In genomic region chr5:149202941-149203340, GRCm38 (mm10) we compare ENCODE assay signal across 12 mouse cellular contexts. TPM values are rescaled to one million over a fixed set of nuclear protein-coding genes. Genes with fewer than 3 reads are reported as not detected.
A peak's percentile ranks its signal among the peaks of the same experiment; 100 is the strongest.
DNase-seq lines count a peak whose midpoint lies in the region; ATAC-seq and TF ChIP-seq lines count a peak whose summit lies in the region.
"Had no signal": no experiment of that assay in that cellular context is flagged by ENCODE, and none has a peak within 500 bp of the region (broad histone marks: within the 10 kb centered on the region; RNA-seq: fewer than 3 reads in every experiment).

No protein-coding gene starts in this region.

- peaks cover 32% of the 10 kb centered on the region for H3K36me3 ChIP-seq in liver, adult 2 months (ENCODE audit: control insufficient read depth, insufficient read depth, low read length)
- H3K36me3 ChIP-seq in megakaryocyte, embryonic 14.5 days (replicated peaks; ENCODE audit: low read length) = peaks cover 89% of the 10 kb centered on the region
- H3K36me3 ChIP-seq in hindbrain, embryonic 12.5 days = peaks cover 61% of the 10 kb centered on the region
- peaks cover 33% of the 10 kb centered on the region for H3K36me3 ChIP-seq in midbrain, postnatal 0 days (ENCODE audit: insufficient read depth, low read length)

- peaks cover 11% of the 10 kb centered on the region for H3K4me1 ChIP-seq in liver, adult 2 months (ENCODE audit: control insufficient read depth, insufficient read depth, low read length)
- H3K4me1 ChIP-seq in megakaryocyte, embryonic 14.5 days = peaks cover 78% of the 10 kb centered on the region
- H3K4me1 ChIP-seq in hindbrain, embryonic 12.5 days = peaks cover 8% of the 10 kb centered on the region; the same call in 1 of the 2 replicates
- H3K4me1 ChIP-seq in midbrain, postnatal 0 days (ENCODE audit: insufficient read depth, low read length) = no peaks in the 10 kb centered on the region

- H3K79me2 ChIP-seq in liver, adult 2 months (ENCODE audit: control insufficient read depth, insufficient read depth, low read length) = peaks cover 5% of the 10 kb centered on the region; the same call in 1 of the 2 replicates

- no peak overlapping the region for H3K9ac ChIP-seq in liver, adult 2 months (ENCODE audit: low read depth, low read length)
- no peak overlapping the region for H3K9ac ChIP-seq in hindbrain, embryonic 12.5 days
- H3K9ac ChIP-seq in midbrain, postnatal 0 days (replicated peaks; ENCODE audit: low read length, poor library complexity, severe bottlenecking) = no peak overlapping the region
- H3K9ac ChIP-seq: heart, embryonic 13.5 days had no signal

- no peak for TF ChIP-seq POLR2A in liver, adult 2 months (IDR thresholded peaks at IDR 0.05; ENCODE audit: extremely low read depth, insufficient read depth, low read length)

- no peak for TF ChIP-seq CTCF in liver, adult 2 months (IDR thresholded peaks at IDR 0.05; ENCODE audit: low read depth, low read length)
- TF ChIP-seq CTCF in midbrain, postnatal 0 days (IDR thresholded peaks at IDR 0.05) = no peak

- no peaks in the 10 kb centered on the region for H3K27me3 ChIP-seq in liver, adult 2 months (ENCODE audit: control insufficient read depth, insufficient read depth, low read length)
- no peaks in the 10 kb centered on the region for H3K27me3 ChIP-seq in megakaryocyte, embryonic 14.5 days (replicated peaks)
- H3K27me3 ChIP-seq in hindbrain, embryonic 12.5 days = no peaks in the 10 kb centered on the region
- H3K27me3 ChIP-seq in midbrain, postnatal 0 days (ENCODE audit: insufficient read depth, low read length) = no peaks in the 10 kb centered on the region
- H3K27me3 ChIP-seq: heart, embryonic 13.5 days had no signal

- H3K4me2 ChIP-seq in hindbrain, embryonic 12.5 days (replicated peaks) = no peak overlapping the region
- H3K4me2 ChIP-seq in midbrain, postnatal 0 days (ENCODE audit: low read depth, low read length, poor library complexity, severe bottlenecking) = no peak overlapping the region
- H3K4me2 ChIP-seq: heart, embryonic 13.5 days had no signal

- WGBS in liver, adult 2 months = 83% methylated on average over 5 of the region's 5 CpGs
- WGBS in hindbrain, embryonic 12.5 days = 83% methylated on average over 5 of the region's 5 CpGs
- 81% methylated on average over 5 of the region's 5 CpGs for WGBS in midbrain, postnatal 0 days

- H3K4me3 ChIP-seq in liver, adult 2 months (ENCODE audit: insufficient read depth, low read depth, low read length) = no peak overlapping the region
- H3K4me3 ChIP-seq in megakaryocyte, embryonic 14.5 days (replicated peaks) = peak overlapping the region; percentile 29
- H3K4me3 ChIP-seq in hindbrain, embryonic 12.5 days = no peak overlapping the region
- no peak overlapping the region for H3K4me3 ChIP-seq in midbrain, postnatal 0 days (ENCODE audit: low read depth, low read length)
- H3K4me3 ChIP-seq: heart, embryonic 13.5 days had no signal

- no peak overlapping the region for H3K27ac ChIP-seq in liver, adult 2 months (replicated peaks; ENCODE audit: insufficient read depth, low read depth, low read length)
- no peak overlapping the region for H3K27ac ChIP-seq in hindbrain, embryonic 12.5 days
- H3K27ac ChIP-seq in midbrain, postnatal 0 days (ENCODE audit: low read depth, low read length) = no peak overlapping the region
- H3K27ac ChIP-seq: heart, embryonic 13.5 days had no signal

- ATAC-seq in hindbrain, embryonic 12.5 days (ENCODE audit: low FRiP score) = no peak
- no peak for ATAC-seq in midbrain, postnatal 0 days (ENCODE audit: low FRiP score)
- ATAC-seq: forebrain, embryonic 14.5 days; inflammation-experienced regulatory T-cells, adult 6 months had no signal

- H3K9me3 ChIP-seq in megakaryocyte, embryonic 14.5 days = no peaks in the 10 kb centered on the region
- H3K9me3 ChIP-seq in hindbrain, embryonic 12.5 days (replicated peaks) = no peaks in the 10 kb centered on the region
- no peaks in the 10 kb centered on the region for H3K9me3 ChIP-seq in midbrain, postnatal 0 days (ENCODE audit: low read length)
- H3K9me3 ChIP-seq: heart, embryonic 13.5 days had no signal

- DNase-seq in adrenal gland, adult (ENCODE audit: inconsistent age in 2 of 2, low spot score in 1 of 2) = peak; percentile 73 to 85
- DNase-seq in adrenal gland, postnatal 4 days (ENCODE audit: low spot score in 2 of 2) = no peak
- peak; percentile 42 for DNase-seq in liver, adult 2 months (ENCODE audit: extremely low read depth, low read depth, low spot score)
- no peak for DNase-seq in liver
- peak; percentile 49 for DNase-seq in adrenal gland, postnatal 25 days
- DNase-seq in midbrain, postnatal 0 days (ENCODE audit: low spot score) = no peak
- DNase-seq: cerebellum, adult 9-11 months had no signal

RNA-seq across cellular contexts. Expression of gene Hmgb1, which starts 18.7 kb away (rescaled TPM):
- total RNA-seq in adrenal gland, postnatal 4 days (2021) = 100 to 1,000 TPM; 314 to 324 TPM
- 106 and 131 TPM in 2 replicates for total RNA-seq in liver, adult 2 months (2014; rRNA removed)
- polyA plus RNA-seq in liver, adult 2 months (2012; rRNA removed) = 17.1 and 21.0 TPM in 2 replicates
- total RNA-seq in adrenal gland, postnatal 25 days (2021) = 152 and 186 TPM in 2 replicates
- polyA plus RNA-seq in megakaryocyte, embryonic 14.5 days (2012; ENCODE audit: insufficient read depth, low replicate concordance) = 21.8 and 484 TPM in 2 replicates
- polyA plus RNA-seq in hindbrain, embryonic 12.5 days (2016; fragmentation: Nextera tagmentation; extraction: Ambion mirVana) = 1,291 and 1,445 TPM in 2 replicates
- total RNA-seq in midbrain, postnatal 0 days (2014; rRNA removed) = 171 and 252 TPM in 2 replicates
- polyA plus RNA-seq in midbrain, postnatal 0 days (2015; fragmentation: Nextera tagmentation; extraction: Ambion mirVana) = 603 and 756 TPM in 2 replicates

RNA-seq across cellular contexts. Expression of gene Uspl1, which starts 18.8 kb away (rescaled TPM):
- total RNA-seq in adrenal gland, postnatal 4 days (2021) = 10 to 100 TPM; 38.9 to 39.9 TPM
- total RNA-seq in liver, adult 2 months (2014; rRNA removed) = 17.0 and 17.1 TPM in 2 replicates
- polyA plus RNA-seq in liver, adult 2 months (2012; rRNA removed) = 4.8 and 6.2 TPM in 2 replicates
- 30.4 and 32.5 TPM in 2 replicates for total RNA-seq in adrenal gland, postnatal 25 days (2021)
- polyA plus RNA-seq in megakaryocyte, embryonic 14.5 days (2012; ENCODE audit: insufficient read depth, low replicate concordance) = 0.91 TPM in 1 of 2 replicates, not detected in the other
- polyA plus RNA-seq in hindbrain, embryonic 12.5 days (2016; fragmentation: Nextera tagmentation; extraction: Ambion mirVana) = 63.0 and 68.6 TPM in 2 replicates
- 48.1 and 50.9 TPM in 2 replicates for total RNA-seq in midbrain, postnatal 0 days (2014; rRNA removed)
- 43.0 and 47.0 TPM in 2 replicates for polyA plus RNA-seq in midbrain, postnatal 0 days (2015; fragmentation: Nextera tagmentation; extraction: Ambion mirVana)

Comparison
In these comparisons a context has a peak if more than half of its experiments do, and no peak if none do; other contexts are left out.
1. DNase-seq: peak in adrenal gland, adult (2 of 2), liver, adult 2 months (single experiment) and adrenal gland, postnatal 25 days (single experiment); none in adrenal gland, postnatal 4 days (0 of 2), liver (single experiment) and midbrain, postnatal 0 days (single experiment).